18 mouse cellular contexts compared by ENCODE assay signal in genomic region chr8:124056832-124057655, GRCm38 (mm10). TPM values are rescaled to one million over a fixed set of nuclear protein-coding genes. Genes with fewer than 3 reads are reported as not detected.
DNase-seq lines count a peak whose midpoint lies in the region; TF ChIP-seq lines count a peak whose summit lies in the region.
"Had no signal": no experiment of that assay in that cellular context is flagged by ENCODE, and none has a peak within 500 bp of the region (broad histone marks: within the 10 kb centered on the region; RNA-seq: fewer than 3 reads in every experiment).

No protein-coding gene starts in this region.

- H3K4me3 ChIP-seq in kidney, adult 2 months (ENCODE audit: insufficient read depth, low read depth, low read length) = no peak overlapping the region
- H3K4me3 ChIP-seq in layer of hippocampus, adult 2 months = no peak overlapping the region
- H3K4me3 ChIP-seq: embryonic facial prominence, embryonic 10.5 days; forebrain, embryonic 13.5 days; intestine, embryonic 15.5 days had no signal

- TF ChIP-seq CTCF in kidney, adult 2 months (conservative IDR thresholded peaks at IDR 0.05; ENCODE audit: insufficient read depth, insufficient read length, low read depth, low read length) = no peak
- no peak for TF ChIP-seq CTCF in layer of hippocampus, adult 2 months (conservative IDR thresholded peaks at IDR 0.05)

- H3K27ac ChIP-seq in kidney, adult 2 months (ENCODE audit: insufficient read depth, low read depth, low read length) = no peak overlapping the region
- H3K27ac ChIP-seq in layer of hippocampus, adult 2 months = no peak overlapping the region
- H3K27ac ChIP-seq: embryonic facial prominence, embryonic 10.5 days; forebrain, embryonic 13.5 days; hindbrain, embryonic 14.5 days; intestine, embryonic 15.5 days had no signal

- no peaks in the 10 kb centered on the region for H3K36me3 ChIP-seq in kidney, adult 2 months (ENCODE audit: control insufficient read depth, insufficient read depth, low read length)
- H3K36me3 ChIP-seq: embryonic facial prominence, embryonic 10.5 days; intestine, embryonic 15.5 days had no signal

- WGBS in kidney, adult 2 months = 79% methylated on average over 11 of the region's 11 CpGs

- no peaks in the 10 kb centered on the region for H3K4me1 ChIP-seq in kidney, adult 2 months (ENCODE audit: control insufficient read depth, insufficient read depth, low read length)
- H3K4me1 ChIP-seq: forebrain, embryonic 13.5 days; intestine, embryonic 15.5 days had no signal

- no peaks in the 10 kb centered on the region for H3K27me3 ChIP-seq in kidney, adult 2 months (replicated peaks; ENCODE audit: control insufficient read depth, insufficient read depth, low read length)
- H3K27me3 ChIP-seq: forebrain, embryonic 13.5 days; intestine, embryonic 15.5 days had no signal

- peak; percentile 55 for DNase-seq in kidney, adult 2 months
- no peak for DNase-seq in kidney, postnatal 4 days
- DNase-seq in thymus, adult 18-20 months = peak; percentile 69 to 81
- DNase-seq in thymus, postnatal 10 days (ENCODE audit: low spot score in 2 of 2) = peak; percentile 60 to 73
- DNase-seq in thymus, postnatal 4 days = peak; percentile 64
- no peak for DNase-seq in layer of hippocampus, adult 2 months (ENCODE audit: low spot score in 2 of 2)
- no peak for DNase-seq in cerebellum, postnatal 4 days (ENCODE audit: low spot score in 2 of 2)
- DNase-seq: adrenal gland, postnatal 25 days; cerebellum, adult 18-20 months; cerebellum, adult 9-11 months; cerebellum, postnatal 36 days; forebrain, postnatal 0 days; gastrocnemius, postnatal 25 days; heart, postnatal 36 days had no signal

- no peak for TF ChIP-seq POLR2A in kidney, adult 2 months (IDR thresholded peaks at IDR 0.05; ENCODE audit: low read depth, low read length)

RNA-seq across cellular contexts. Expression of gene Urb2, which starts 35.7 kb away (rescaled TPM):
- 3.3 and 3.5 TPM in 2 replicates for polyA plus RNA-seq in kidney, adult 2 months (2012; rRNA removed)
- 10 to 100 TPM; 11.2 to 12.3 TPM for total RNA-seq in layer of hippocampus, adult 2 months (2021)

RNA-seq across cellular contexts. Expression of gene Taf5l, which starts 35.8 kb away (rescaled TPM):
- 20.4 and 22.2 TPM in 2 replicates for polyA plus RNA-seq in kidney, adult 2 months (2012; rRNA removed)
- total RNA-seq in layer of hippocampus, adult 2 months (2021) = 10 to 100 TPM; 21.1 to 21.9 TPM

Comparison
In these comparisons a context has a peak if more than half of its experiments do, and no peak if none do; other contexts are left out.
1. DNase-seq: peak in kidney, adult 2 months (single experiment), thymus, adult 18-20 months (2 of 2), thymus, postnatal 10 days (2 of 2) and thymus, postnatal 4 days (single experiment); none in kidney, postnatal 4 days (0 of 2), layer of hippocampus, adult 2 months (0 of 2) and cerebellum, postnatal 4 days (0 of 2).